Mouse (Mus musculus): Measurements from ENCODE around the gene Dlgap4.

GRCm38 (mm10) chr2:156719549-156720312, 106.2 kb downstream of the Dlgap4 start:
- TF ChIP-seq POLR2A (IDR thresholded peaks at IDR 0.05; ENCODE audit: borderline replicate concordance, extremely low read depth, low read depth, low read length) (no peak), CTCF (IDR thresholded peaks at IDR 0.05; ENCODE audit: insufficient read depth, low read length) (no peak)

Data from lung, adult 2 months (tissue).